Mouse (Mus musculus) bone marrow macrophage, adult 2 months (primary cell): ENCODE measurements around the gene Vmn2r69. TPM values are rescaled to one million over a fixed set of nuclear protein-coding genes. Genes with fewer than 3 reads are reported as not detected.

Experiments used
- H3K27ac ChIP-seq: 2 replicates; pipeline ENCODE4 v1.5.1; 2012; ENCODE audit warnings: low read depth, low read length; ENCODE audit not compliant: insufficient read depth
- H3K4me1 ChIP-seq: 2 replicates; pipeline ENCODE4 v1.6.1; 2012; ENCODE audit warnings: low read length; ENCODE audit not compliant: control insufficient read depth, insufficient read depth
- H3K4me3 ChIP-seq: 2 replicates; pipeline ENCODE4 v1.5.1; 2012; ENCODE audit warnings: mild to moderate bottlenecking, low read length, moderate library complexity; ENCODE audit not compliant: insufficient read depth
- CTCF ChIP-seq: IDR thresholded peaks from 2 replicates; pipeline ENCODE4 v1.5.1; 2012; ENCODE audit warnings: low read depth, mild to moderate bottlenecking, low read length, moderate library complexity
- POLR2A ChIP-seq: IDR thresholded peaks from 2 replicates; pipeline ENCODE4 v1.6.1; 2012; ENCODE audit warnings: mild to moderate bottlenecking, low read depth, low read length, borderline replicate concordance
- polyA plus RNA-seq: library from polyadenylated mRNA; stranded (reverse); fragments of >200 nt; gene quantifications from 2 replicates; pipeline ENCODE4 v1.2.4, GENCODE M21; 2012; ENCODE audit not compliant: missing spikeins, insufficient read depth, insufficient read length

Gene Vmn2r69
- polyA plus RNA-seq = not detected in 2 replicates

- Histone ChIP-seq H3K27ac (no peak within 1 kb of the TSS), H3K4me3 (no peak within 1 kb of the TSS), H3K4me1 (no peaks in the 10 kb centered on the region)
- TF ChIP-seq POLR2A (no peak), CTCF (no peak)
Measured at GRCm38 (mm10) chr7:85415820-85416219, at the start of gene Vmn2r69. Vmn2r69 (minus strand) TSS chr7:85415920.

Other genes starting within 250 kb of the Vmn2r69 start
- gene Vmn2r68, start 178.1 kb downstream of the Vmn2r69 start, polyA plus RNA-seq = 0.41 TPM in 1 of 2 replicates, not detected in the other
- gene Vmn2r71, start 147.2 kb upstream of the Vmn2r69 start, polyA plus RNA-seq = not detected in 2 replicates
- gene Vmn2r70, start 153.3 kb upstream of the Vmn2r69 start, polyA plus RNA-seq = not detected in 2 replicates